Mouse (Mus musculus): Measurements from ENCODE around the gene Pdlim7.

DNA sequence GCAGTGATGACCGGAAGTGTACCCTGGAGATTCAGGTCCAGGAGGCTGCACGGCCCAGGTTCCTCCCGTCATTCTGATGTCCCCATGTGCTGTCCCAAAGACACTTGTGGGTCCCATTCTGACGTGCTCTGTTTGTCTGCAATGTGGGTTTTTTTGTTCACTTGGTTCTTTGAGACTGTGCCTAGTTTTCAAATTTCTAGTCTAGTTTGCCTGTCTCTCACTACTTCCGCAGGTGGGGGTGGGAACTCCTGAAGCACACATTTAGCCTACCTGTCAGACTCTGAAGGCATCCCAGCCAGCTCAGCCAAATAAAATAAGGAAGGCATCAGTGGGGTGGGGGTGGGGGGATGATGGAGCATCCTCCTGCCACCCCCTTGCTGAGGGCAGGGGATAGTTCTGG is 65.3 kb downstream of the Pdlim7 start:
- TF ChIP-seq GATA1 (IDR thresholded peaks at IDR 0.05; ENCODE audit: low read length) (no peak), TAL1 (IDR thresholded peaks at IDR 0.05; ENCODE audit: low read length) (no peak)

Data from erythroblast, embryonic 14.5 days (primary cell).